In genomic region chr2:30415936-30416648, GRCm38 (mm10) we compare ENCODE assay signal across 7 mouse cellular contexts. TPM values are rescaled to one million over a fixed set of nuclear protein-coding genes. Genes with fewer than 3 reads are reported as not detected.
A peak's percentile ranks its signal among the peaks of the same experiment; 100 is the strongest.
DNase-seq lines count a peak whose midpoint lies in the region; ATAC-seq and TF ChIP-seq lines count a peak whose summit lies in the region.

TSS of gene Ptpa (plus strand) at chr2:30416039.

- TF ChIP-seq POLR2A in limb, embryonic 14.5 days (IDR thresholded peaks at IDR 0.05; ENCODE audit: borderline replicate concordance, extremely low read depth, insufficient read depth, insufficient read length) = peak; percentile 99

- H3K27me3 ChIP-seq in embryonic facial prominence, embryonic 13.5 days = no peaks in the 10 kb centered on the region
- no peaks in the 10 kb centered on the region for H3K27me3 ChIP-seq in limb, embryonic 14.5 days (ENCODE audit: control insufficient read depth, insufficient read depth, low read length)
- no peaks in the 10 kb centered on the region for H3K27me3 ChIP-seq in midbrain, postnatal 0 days (ENCODE audit: insufficient read depth, low read length)

- ATAC-seq in embryonic facial prominence, embryonic 13.5 days (ENCODE audit: insufficient number of reproducible peaks, insufficient read depth, low FRiP score, low TSS enrichment, low read depth) = peak; percentile 89
- peak; percentile 91 for ATAC-seq in limb, embryonic 14.5 days (ENCODE audit: low FRiP score, low read depth)
- ATAC-seq in midbrain, postnatal 0 days (ENCODE audit: low FRiP score) = peak; percentile 95

- H3K9ac ChIP-seq in embryonic facial prominence, embryonic 13.5 days = peak within 1 kb of the TSS; percentile 95
- peak within 1 kb of the TSS; percentile 89 for H3K9ac ChIP-seq in limb, embryonic 14.5 days (ENCODE audit: low read depth, low read length, severe bottlenecking)
- peak within 1 kb of the TSS; percentile 86 for H3K9ac ChIP-seq in midbrain, postnatal 0 days (replicated peaks; ENCODE audit: low read length, poor library complexity, severe bottlenecking)

- no peaks in the 10 kb centered on the region for H3K36me3 ChIP-seq in embryonic facial prominence, embryonic 13.5 days
- H3K36me3 ChIP-seq in limb, embryonic 14.5 days (ENCODE audit: control insufficient read depth, insufficient read depth, low read length) = peaks cover 6% of the 10 kb centered on the region
- peaks cover 7% of the 10 kb centered on the region; the same call in 1 of the 2 replicates for H3K36me3 ChIP-seq in midbrain, postnatal 0 days (ENCODE audit: insufficient read depth, low read length)

- WGBS in embryonic facial prominence, embryonic 13.5 days = under 1% methylated on average over 67 of the region's 67 CpGs
- WGBS in limb, embryonic 14.5 days = 1% methylated on average over 61 of the region's 67 CpGs
- under 1% methylated on average over 58 of the region's 67 CpGs for WGBS in midbrain, postnatal 0 days

- H3K9me3 ChIP-seq in embryonic facial prominence, embryonic 13.5 days = no peaks in the 10 kb centered on the region
- H3K9me3 ChIP-seq in limb, embryonic 14.5 days (ENCODE audit: control insufficient read depth, low read length) = no peaks in the 10 kb centered on the region
- H3K9me3 ChIP-seq in midbrain, postnatal 0 days (ENCODE audit: low read length) = no peaks in the 10 kb centered on the region

- peak within 1 kb of the TSS; percentile 68 for H3K4me2 ChIP-seq in embryonic facial prominence, embryonic 13.5 days
- peak within 1 kb of the TSS; percentile 92 for H3K4me2 ChIP-seq in limb, embryonic 14.5 days (replicated peaks; ENCODE audit: low read depth, low read length, severe bottlenecking)
- H3K4me2 ChIP-seq in midbrain, postnatal 0 days (ENCODE audit: low read depth, low read length, poor library complexity, severe bottlenecking) = peak within 1 kb of the TSS; percentile 64

- TF ChIP-seq CTCF in midbrain, postnatal 0 days (IDR thresholded peaks at IDR 0.05) = peak; percentile 30; the same call in 1 of the 2 replicates

- H3K4me3 ChIP-seq in embryonic facial prominence, embryonic 13.5 days = peak within 1 kb of the TSS; percentile 90
- peak within 1 kb of the TSS; percentile 70 for H3K4me3 ChIP-seq in limb, embryonic 14.5 days (replicated peaks; ENCODE audit: low read length)
- peak within 1 kb of the TSS; percentile 77 for H3K4me3 ChIP-seq in midbrain, postnatal 0 days (ENCODE audit: low read depth, low read length)

- H3K27ac ChIP-seq in embryonic facial prominence, embryonic 13.5 days = peak within 1 kb of the TSS; percentile 98
- H3K27ac ChIP-seq in limb, embryonic 14.5 days (replicated peaks; ENCODE audit: low read depth, low read length) = peak within 1 kb of the TSS; percentile 96
- peak within 1 kb of the TSS; percentile 92 for H3K27ac ChIP-seq in midbrain, postnatal 0 days (ENCODE audit: low read depth, low read length)

- H3K4me1 ChIP-seq in embryonic facial prominence, embryonic 13.5 days = peaks cover 44% of the 10 kb centered on the region
- H3K4me1 ChIP-seq in limb, embryonic 14.5 days (ENCODE audit: control insufficient read depth, insufficient read depth, low read length) = peaks cover 23% of the 10 kb centered on the region
- H3K4me1 ChIP-seq in midbrain, postnatal 0 days (ENCODE audit: insufficient read depth, low read length) = peaks cover 11% of the 10 kb centered on the region

- DNase-seq in adrenal gland, postnatal 36 days = peak; percentile 94 to 96
- peak; percentile 87 for DNase-seq in heart, adult 8-10 months (ENCODE audit: low spot score)
- DNase-seq in kidney, adult 9 months = peak; percentile 93
- DNase-seq in limb, embryonic 14.5 days (ENCODE audit: low spot score) = peak; percentile 92
- peak; percentile 95 for DNase-seq in midbrain, postnatal 0 days (ENCODE audit: low spot score)
- DNase-seq in spleen, postnatal 14 days (ENCODE audit: low spot score in 2 of 2) = peak; percentile 86 to 91

RNA-seq across cellular contexts. Expression of gene Ptpa, which starts in this region (rescaled TPM):
- total RNA-seq in adrenal gland, postnatal 36 days (2021) = 100 to 1,000 TPM; 123 to 143 TPM
- 150 and 163 TPM in 2 replicates for polyA plus RNA-seq in embryonic facial prominence, embryonic 13.5 days (2015; fragmentation: Nextera tagmentation; extraction: Ambion mirVana)
- total RNA-seq in heart, adult 8-10 months (2022) = 100 to 1,000 TPM in 1 of 4 experiments, 10 to 100 TPM in 3; 74.6 to 100 (median 83.0) TPM
- polyA plus RNA-seq in limb, embryonic 14.5 days (2012; rRNA removed) = 142 and 168 TPM in 2 replicates
- 74.5 and 87.6 TPM in 2 replicates for polyA plus RNA-seq in limb, embryonic 14.5 days (2014; fragmentation: Nextera tagmentation; extraction: Ambion mirVana)
- 139 and 147 TPM in 2 replicates for total RNA-seq in midbrain, postnatal 0 days (2014; rRNA removed)
- polyA plus RNA-seq in midbrain, postnatal 0 days (2015; fragmentation: Nextera tagmentation; extraction: Ambion mirVana) = 138 and 141 TPM in 2 replicates

Comparison
In these comparisons a context has a peak if more than half of its experiments do, and no peak if none do; other contexts are left out.
1. Peak in every context shown above with its lines: DNase-seq, ATAC-seq, H3K4me3 ChIP-seq and H3K27ac ChIP-seq.